Mouse (Mus musculus) megakaryocyte, embryonic 14.5 days (primary cell): ENCODE data around the gene Man1a2.

ENCODE experiments used
- FLI1 ChIP-seq: IDR thresholded peaks from 2 replicates; pipeline ENCODE4 v1.6.1; 2012; ENCODE audit warnings: low read length, inconsistent platforms, mixed read lengths
- GATA1 ChIP-seq: IDR thresholded peaks from 3 replicates; pipeline ENCODE4 v1.6.1; 2012; ENCODE audit warnings: mixed read lengths, low read length, inconsistent platforms, borderline replicate concordance

DNA sequence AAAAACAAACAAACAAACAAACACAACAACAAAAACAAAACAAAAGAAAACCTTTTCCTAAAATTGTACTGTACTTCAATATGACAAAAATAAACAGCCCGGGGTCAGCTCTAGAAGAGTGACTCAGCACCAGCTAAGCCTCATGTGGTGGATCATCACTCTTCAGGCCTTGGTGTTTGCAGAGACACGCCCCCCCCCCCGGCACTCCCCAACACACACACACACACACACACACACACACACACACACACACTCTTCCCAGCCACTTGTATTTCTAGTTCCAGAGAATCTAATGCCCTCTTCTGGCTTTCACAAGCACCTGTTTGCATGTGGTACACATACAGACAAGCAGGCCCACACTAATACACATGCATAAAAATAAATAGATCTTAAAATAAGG is 133.1 kb downstream of the Man1a2 start:
- TF ChIP-seq GATA1 = no peak
- TF ChIP-seq FLI1 = no peak
